In genomic region chr14:45714311-45714710, GRCm38 (mm10) we compare ENCODE assay signal across 25 mouse cellular contexts. TPM values are rescaled to one million over a fixed set of nuclear protein-coding genes. Genes with fewer than 3 reads are reported as not detected.
A peak's percentile ranks its signal among the peaks of the same experiment; 100 is the strongest.
DNase-seq lines count a peak whose midpoint lies in the region; ATAC-seq and TF ChIP-seq lines count a peak whose summit lies in the region.
"Had no signal": no experiment of that assay in that cellular context is flagged by ENCODE, and none has a peak within 500 bp of the region (broad histone marks: within the 10 kb centered on the region; RNA-seq: fewer than 3 reads in every experiment).

No protein-coding gene starts in this region.

- H3K27ac ChIP-seq in heart, embryonic 12.5 days (ENCODE audit: poor library complexity, severe bottlenecking): no peak overlapping the region
- H3K27ac ChIP-seq: embryonic facial prominence, embryonic 13.5 days; forebrain, embryonic 10.5 days; forebrain, embryonic 15.5 days; heart, adult 2 months; hindbrain, embryonic 12.5 days; hindbrain, postnatal 0 days; intestine, embryonic 15.5 days; liver, embryonic 12.5 days had no signal

- H3K4me3 ChIP-seq in heart, embryonic 12.5 days: no peak overlapping the region
- H3K4me3 ChIP-seq in myocyte: no peak overlapping the region
- H3K4me3 ChIP-seq: embryonic facial prominence, embryonic 13.5 days; forebrain, embryonic 10.5 days; forebrain, embryonic 15.5 days; heart, adult 2 months; hindbrain, embryonic 12.5 days; intestine, embryonic 15.5 days; liver, embryonic 12.5 days had no signal

- H3K9ac ChIP-seq in heart, embryonic 12.5 days: no peak overlapping the region
- H3K9ac ChIP-seq: embryonic facial prominence, embryonic 13.5 days; forebrain, embryonic 15.5 days; hindbrain, embryonic 12.5 days; intestine, embryonic 15.5 days; liver, embryonic 12.5 days; liver, postnatal 0 days had no signal

- ATAC-seq in heart, embryonic 12.5 days (ENCODE audit: insufficient number of reproducible peaks, low FRiP score): no peak
- ATAC-seq: forebrain, embryonic 15.5 days; hindbrain, postnatal 0 days; intestine, embryonic 15.5 days; liver, embryonic 12.5 days; liver, postnatal 0 days had no signal

- H3K9me3 ChIP-seq in heart, embryonic 12.5 days (replicated peaks): no peaks in the 10 kb centered on the region
- H3K9me3 ChIP-seq: embryonic facial prominence, embryonic 13.5 days; forebrain, embryonic 10.5 days; forebrain, embryonic 15.5 days; hindbrain, embryonic 12.5 days; intestine, embryonic 15.5 days; liver, embryonic 12.5 days had no signal

- H3K4me1 ChIP-seq in heart, embryonic 12.5 days (replicated peaks): no peaks in the 10 kb centered on the region
- H3K4me1 ChIP-seq: embryonic facial prominence, embryonic 13.5 days; forebrain, embryonic 15.5 days; hindbrain, embryonic 12.5 days; intestine, embryonic 15.5 days had no signal

- no peaks in the 10 kb centered on the region for H3K79me2 ChIP-seq in myocyte (ENCODE audit: control insufficient read depth, insufficient read depth)

- 43% methylated on average over 1 of the region's 1 CpGs for WGBS in heart, embryonic 12.5 days

- no peak for TF ChIP-seq POLR2A in myocyte (IDR thresholded peaks at IDR 0.05; ENCODE audit: insufficient read length, low read depth)

- no peaks in the 10 kb centered on the region for H3K36me3 ChIP-seq in heart, embryonic 12.5 days
- no peaks in the 10 kb centered on the region for H3K36me3 ChIP-seq in myocyte (ENCODE audit: control insufficient read depth, insufficient read depth)
- H3K36me3 ChIP-seq: embryonic facial prominence, embryonic 13.5 days; forebrain, embryonic 10.5 days; forebrain, embryonic 15.5 days; hindbrain, embryonic 12.5 days; intestine, embryonic 15.5 days; liver, embryonic 12.5 days had no signal

- DNase-seq in heart, postnatal 10 days: peak; percentile 22 to 45
- DNase-seq in urinary bladder, postnatal 14 days (ENCODE audit: low spot score): peak; percentile 24
- no peak for DNase-seq in urinary bladder, adult 2 months (ENCODE audit: low spot score)
- DNase-seq in right cerebral cortex, adult 2 months (ENCODE audit: low spot score in 2 of 2): no peak
- DNase-seq: adrenal gland, postnatal 25 days; B cell, adult 2 months; cerebellum, adult 11-12 months; kidney, adult 2 months; kidney, postnatal 4 days; left cerebral cortex, postnatal 4 days; liver, postnatal 0 days; lung, postnatal 36 days; thymus, adult 2 months; thymus, postnatal 36 days had no signal

- no peak overlapping the region for H3K4me2 ChIP-seq in heart, embryonic 12.5 days
- no peak overlapping the region for H3K4me2 ChIP-seq in myocyte (ENCODE audit: low read depth)
- H3K4me2 ChIP-seq: embryonic facial prominence, embryonic 13.5 days; forebrain, embryonic 15.5 days; hindbrain, embryonic 12.5 days; intestine, embryonic 15.5 days; liver, embryonic 12.5 days; midbrain, embryonic 11.5 days had no signal

- H3K27me3 ChIP-seq in heart, embryonic 12.5 days (replicated peaks): no peaks in the 10 kb centered on the region
- H3K27me3 ChIP-seq in myocyte (ENCODE audit: control insufficient read depth, insufficient read depth, insufficient read length): no peaks in the 10 kb centered on the region
- H3K27me3 ChIP-seq: embryonic facial prominence, embryonic 13.5 days; forebrain, embryonic 15.5 days; hindbrain, embryonic 12.5 days; intestine, embryonic 15.5 days; liver, embryonic 12.5 days had no signal

- no peak overlapping the region for H3ac ChIP-seq in myocyte (ENCODE audit: control insufficient read depth, insufficient read length)

- intact Hi-C loops in heart, postnatal 10 days (cut with DNase I): no loop called here

TF ChIP-seq in myocyte, 11 proteins besides CTCF, POLR2A, EP300 and RAD21:
- TF ChIP-seq POLR2AphosphoS2 (IDR thresholded peaks at IDR 0.05; ENCODE audit: insufficient read length, low read depth) (no peak), TCF12 (IDR thresholded peaks at IDR 0.05; ENCODE audit: insufficient read depth, poor library complexity, severe bottlenecking) (peak; percentile 12), MAX (IDR thresholded peaks at IDR 0.05; ENCODE audit: low read depth) (no peak), E2F4 (IDR thresholded peaks at IDR 0.05; ENCODE audit: insufficient read depth) (no peak)

RNA-seq across cellular contexts. Expression of gene Ddhd1, which starts 56.4 kb away (rescaled TPM):
- 10 to 100 TPM; 12.7 TPM for total RNA-seq in heart, postnatal 10 days (2021)
- polyA plus RNA-seq in heart, embryonic 12.5 days (2016; fragmentation: Nextera tagmentation; extraction: Ambion mirVana): 12.6 and 16.3 TPM in 2 replicates
- polyA plus RNA-seq in urinary bladder, adult 2 months (2012; rRNA removed): 21.5 and 22.3 TPM in 2 replicates
- 5.5 TPM for polyA plus RNA-seq in myocyte (2012; fragmentation: generic; extraction: Trizol)

Comparison
In these comparisons a context has a peak if more than half of its experiments do, and no peak if none do; other contexts are left out.
1. DNase-seq: peak in heart, postnatal 10 days (2 of 2) and urinary bladder, postnatal 14 days (single experiment); none in urinary bladder, adult 2 months (single experiment) and right cerebral cortex, adult 2 months (0 of 2).